Mouse (Mus musculus): ENCODE data around the gene Dmp1. TPM values are rescaled to one million over a fixed set of nuclear protein-coding genes. Genes with fewer than 3 reads are reported as not detected.

The Dmp1 gene
- polyA plus RNA-seq, 1 experiment from 2014 or later, result 0.05 TPM

DNA sequence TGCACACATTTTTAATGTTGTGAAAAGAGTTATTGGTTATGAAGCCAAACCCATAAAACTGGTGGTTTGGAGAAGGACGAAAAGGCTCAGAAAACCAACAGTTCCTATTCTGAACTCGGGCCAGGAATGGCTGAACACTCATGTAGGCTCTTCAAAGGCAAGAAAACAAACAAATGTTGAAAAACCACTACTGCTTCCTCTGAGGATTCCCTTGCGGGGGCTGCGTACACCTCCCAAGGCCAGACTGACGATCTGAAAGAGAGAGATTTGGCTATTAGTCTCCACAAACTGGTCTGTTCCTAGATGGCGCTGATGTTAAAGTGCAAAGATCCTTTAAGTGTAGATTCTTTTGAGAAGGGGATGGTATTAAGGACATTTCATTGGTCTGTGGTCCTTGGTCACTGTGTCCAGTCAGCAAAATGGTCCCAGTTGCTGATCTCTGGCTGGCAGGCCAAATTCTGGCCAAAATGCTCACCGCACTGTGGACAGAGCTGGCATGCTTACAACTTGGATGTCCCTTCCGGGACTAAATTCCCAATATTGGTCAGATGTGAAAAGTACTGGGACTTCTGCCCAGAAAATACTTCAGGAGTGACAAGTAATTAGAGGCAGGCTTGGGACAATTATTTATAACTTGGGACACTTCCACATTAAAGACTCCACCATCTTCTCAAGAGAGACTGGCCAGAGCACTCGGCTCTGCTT, 37.4 kb downstream of the Dmp1 start:
- Histone ChIP-seq H3K9ac (ENCODE audit: low read depth, low read length) (no peak overlapping the region), H3K4me1 (replicated peaks; ENCODE audit: control insufficient read depth, insufficient read depth, low read length) (no peaks in the 10 kb centered on the region), H3K27me3 (replicated peaks; ENCODE audit: control insufficient read depth, insufficient read depth, low read length) (no peaks in the 10 kb centered on the region), H3K9me3 (ENCODE audit: control insufficient read depth, low read length) (no peaks in the 10 kb centered on the region), H3K36me3 (ENCODE audit: control insufficient read depth, insufficient read depth, low read length) (no peaks in the 10 kb centered on the region), H3K27ac (ENCODE audit: low read depth, low read length) (no peak overlapping the region), H3K4me3 (ENCODE audit: low read depth, low read length) (no peak overlapping the region), H3K4me2 (no peak overlapping the region)
- DNase-seq (ENCODE audit: low spot score) (no peak), ATAC-seq (replicated peaks; ENCODE audit: low FRiP score) (no peak)
- WGBS, result 78% methylated on average over 9 of the region's 9 CpGs

DNA sequence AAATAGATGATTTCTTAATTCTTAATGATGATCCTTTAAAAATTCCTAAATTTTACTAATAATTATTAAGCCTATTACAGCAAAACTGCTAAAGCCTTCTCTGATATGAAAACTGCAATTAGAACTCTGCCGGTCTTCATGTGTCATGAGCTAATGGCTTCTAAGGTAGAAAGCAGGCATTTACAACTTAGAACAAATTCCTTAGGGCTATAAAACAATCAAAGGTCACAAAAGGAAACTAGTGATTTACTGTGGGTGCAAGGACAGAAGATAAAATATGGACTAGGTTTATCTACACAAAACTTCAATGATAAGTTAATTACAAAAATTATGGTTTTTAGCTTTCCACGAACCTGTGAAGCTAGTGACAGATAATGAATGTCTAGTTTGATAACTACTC, 41.8 kb downstream of the Dmp1 start:
- Histone ChIP-seq H3K27ac (ENCODE audit: low read depth, low read length) (no peak overlapping the region), H3K4me3 (ENCODE audit: low read depth, low read length) (no peak overlapping the region), H3K4me2 (no peak overlapping the region), H3K9me3 (ENCODE audit: control insufficient read depth, low read length) (no peaks in the 10 kb centered on the region), H3K9ac (ENCODE audit: low read depth, low read length) (no peak overlapping the region), H3K27me3 (replicated peaks; ENCODE audit: control insufficient read depth, insufficient read depth, low read length) (no peaks in the 10 kb centered on the region), H3K4me1 (replicated peaks; ENCODE audit: control insufficient read depth, insufficient read depth, low read length) (no peaks in the 10 kb centered on the region), H3K36me3 (ENCODE audit: control insufficient read depth, insufficient read depth, low read length) (no peaks in the 10 kb centered on the region)
- WGBS, result 64% methylated on average over 2 of the region's 2 CpGs
- DNase-seq (ENCODE audit: low spot score) (no peak), ATAC-seq (replicated peaks; ENCODE audit: low FRiP score) (no peak)

DNA sequence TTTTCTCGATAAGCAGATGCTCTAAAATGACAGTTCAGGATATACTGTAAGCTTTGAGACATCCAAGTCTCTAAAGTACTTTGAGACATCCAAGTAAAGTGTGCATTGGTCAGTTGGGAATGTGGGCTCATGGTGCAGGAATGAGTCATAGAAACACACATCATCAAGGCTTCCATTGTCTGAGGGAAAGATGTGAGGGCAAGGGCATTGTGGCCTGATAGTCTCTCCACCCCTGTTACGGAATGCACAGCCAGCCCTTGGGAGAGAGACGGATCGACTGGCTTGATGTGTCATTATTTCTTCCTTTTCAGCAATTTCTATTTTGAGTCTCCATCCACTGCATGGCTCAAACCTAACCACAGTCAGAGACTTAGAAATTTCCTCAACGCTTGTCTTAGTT, 49.4 kb downstream of the Dmp1 start:
- 74% methylated on average over 5 of the region's 5 CpGs for WGBS
- H3K9me3 ChIP-seq (ENCODE audit: control insufficient read depth, low read length), result no peaks in the 10 kb centered on the region

DNA sequence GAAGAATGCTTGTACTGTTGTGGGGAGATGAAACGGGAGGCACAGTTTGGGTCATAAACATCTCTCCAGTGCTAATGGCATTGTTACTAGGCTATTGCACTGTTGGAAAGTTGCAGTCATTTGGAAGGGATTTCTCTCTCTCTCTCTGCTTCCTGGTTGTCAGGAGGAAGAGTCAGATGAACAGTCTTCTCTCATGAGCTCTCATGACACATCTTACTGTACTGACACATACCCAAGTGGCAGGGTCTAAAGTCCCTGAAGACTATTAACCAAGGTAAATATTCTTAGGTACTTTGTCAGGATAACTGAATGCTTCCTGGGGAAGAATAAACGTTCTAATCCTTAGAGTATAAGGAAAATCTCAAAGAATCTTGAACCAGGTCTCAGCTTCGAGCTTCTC, 54.2 kb downstream of the Dmp1 start:
- DNase-seq (ENCODE audit: low spot score) (no peak), ATAC-seq (replicated peaks; ENCODE audit: low FRiP score) (no peak)
- Histone ChIP-seq H3K27ac (ENCODE audit: low read depth, low read length) (no peak overlapping the region), H3K36me3 (ENCODE audit: control insufficient read depth, insufficient read depth, low read length) (no peaks in the 10 kb centered on the region), H3K27me3 (replicated peaks; ENCODE audit: control insufficient read depth, insufficient read depth, low read length) (no peaks in the 10 kb centered on the region), H3K4me2 (no peak overlapping the region), H3K9me3 (ENCODE audit: control insufficient read depth, low read length) (no peaks in the 10 kb centered on the region), H3K9ac (ENCODE audit: low read depth, low read length) (no peak overlapping the region), H3K4me3 (ENCODE audit: low read depth, low read length) (no peak overlapping the region), H3K4me1 (replicated peaks; ENCODE audit: control insufficient read depth, insufficient read depth, low read length) (no peaks in the 10 kb centered on the region)
- WGBS, result 63% methylated on average over 3 of the region's 3 CpGs

More for the DNA sequence above, 49.4 kb downstream of the Dmp1 start:
- ATAC-seq (replicated peaks; ENCODE audit: low FRiP score) (no peak), DNase-seq (ENCODE audit: low spot score) (no peak)
- Histone ChIP-seq H3K9ac (ENCODE audit: low read depth, low read length) (no peak overlapping the region), H3K27me3 (replicated peaks; ENCODE audit: control insufficient read depth, insufficient read depth, low read length) (no peaks in the 10 kb centered on the region), H3K4me2 (no peak overlapping the region), H3K4me3 (ENCODE audit: low read depth, low read length) (no peak overlapping the region), H3K36me3 (ENCODE audit: control insufficient read depth, insufficient read depth, low read length) (no peaks in the 10 kb centered on the region), H3K4me1 (replicated peaks; ENCODE audit: control insufficient read depth, insufficient read depth, low read length) (no peaks in the 10 kb centered on the region), H3K27ac (ENCODE audit: low read depth, low read length) (no peak overlapping the region)

DNA sequence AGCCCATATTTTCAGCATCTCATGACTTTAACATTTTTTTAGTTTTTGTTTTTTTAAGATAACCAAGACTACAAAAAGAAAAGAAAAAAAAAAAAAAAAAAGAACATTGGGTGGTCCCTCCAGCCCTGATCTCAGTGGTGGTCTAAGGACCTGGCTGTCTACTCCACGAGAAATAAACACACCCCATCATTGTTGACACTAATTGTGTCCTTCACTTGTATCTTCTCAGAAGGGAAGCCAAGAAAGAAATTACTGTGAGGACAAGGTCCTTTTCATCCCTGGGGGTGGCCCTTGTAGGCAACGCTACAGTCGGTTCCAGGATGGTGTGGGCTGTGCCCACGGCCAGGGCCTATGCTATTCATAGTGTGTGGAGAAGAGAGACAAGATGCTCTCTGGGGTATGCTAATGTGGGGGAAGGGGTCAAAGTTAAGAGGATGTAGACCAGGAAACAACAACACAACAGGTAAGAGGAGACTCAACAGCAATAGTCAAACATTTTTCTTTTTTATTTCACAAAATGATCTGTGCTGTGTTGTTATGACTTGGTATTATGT, 59.6 kb downstream of the Dmp1 start:
- Histone ChIP-seq H3K4me1 (replicated peaks; ENCODE audit: control insufficient read depth, insufficient read depth, low read length) (no peaks in the 10 kb centered on the region), H3K9ac (ENCODE audit: low read depth, low read length) (no peak overlapping the region), H3K9me3 (ENCODE audit: control insufficient read depth, low read length) (no peaks in the 10 kb centered on the region; the same call in 1 of the 2 replicates), H3K27me3 (replicated peaks; ENCODE audit: control insufficient read depth, insufficient read depth, low read length) (no peaks in the 10 kb centered on the region), H3K27ac (ENCODE audit: low read depth, low read length) (no peak overlapping the region), H3K4me3 (ENCODE audit: low read depth, low read length) (no peak overlapping the region), H3K36me3 (ENCODE audit: control insufficient read depth, insufficient read depth, low read length) (no peaks in the 10 kb centered on the region), H3K4me2 (no peak overlapping the region)
- ATAC-seq (replicated peaks; ENCODE audit: low FRiP score) (no peak), DNase-seq (ENCODE audit: low spot score) (no peak)
- 71% methylated on average over 4 of the region's 4 CpGs for WGBS

DNA sequence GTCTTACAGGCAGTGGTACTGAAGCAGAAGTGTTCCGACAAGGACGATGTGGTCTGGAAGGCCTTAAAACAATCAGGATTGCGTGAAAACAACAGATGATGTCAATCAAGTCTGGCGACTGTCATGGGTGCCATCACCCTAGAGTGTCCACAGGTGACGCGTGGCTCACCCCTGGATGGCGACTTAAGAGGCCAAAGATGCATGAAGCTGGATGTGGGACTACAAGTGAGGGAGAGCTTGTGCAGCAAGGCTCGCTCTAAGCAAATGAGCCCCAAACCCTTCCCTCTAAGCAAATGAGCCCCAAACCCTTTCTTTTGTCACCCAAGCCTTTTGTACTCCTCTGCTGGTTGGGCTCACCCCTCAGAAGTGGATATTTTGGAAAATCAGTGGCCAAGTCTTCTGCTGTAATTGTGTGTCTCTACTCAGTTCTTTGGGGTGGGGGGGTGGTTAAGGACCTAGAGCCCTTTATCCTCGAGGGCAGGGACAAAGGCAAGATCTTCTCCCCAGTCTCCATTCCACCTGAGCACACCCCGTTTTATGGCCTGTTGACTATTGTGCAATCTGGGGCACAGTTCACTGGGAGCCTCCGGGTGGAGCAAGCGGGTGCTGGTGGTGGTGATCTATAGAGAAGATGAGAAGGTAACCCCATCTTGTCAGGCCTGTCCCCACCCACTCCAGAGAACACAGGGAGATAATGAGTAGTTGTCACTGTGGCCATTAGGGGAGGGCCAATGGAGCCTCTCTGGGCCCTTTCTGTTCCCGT, 60.8 kb downstream of the Dmp1 start:
- Histone ChIP-seq H3K36me3 (ENCODE audit: control insufficient read depth, insufficient read depth, low read length) (no peaks in the 10 kb centered on the region), H3K4me2 (no peak overlapping the region), H3K4me1 (replicated peaks; ENCODE audit: control insufficient read depth, insufficient read depth, low read length) (no peaks in the 10 kb centered on the region), H3K9me3 (ENCODE audit: control insufficient read depth, low read length) (no peaks in the 10 kb centered on the region; the same call in 1 of the 2 replicates), H3K9ac (ENCODE audit: low read depth, low read length) (no peak overlapping the region), H3K27me3 (replicated peaks; ENCODE audit: control insufficient read depth, insufficient read depth, low read length) (no peaks in the 10 kb centered on the region), H3K4me3 (ENCODE audit: low read depth, low read length) (no peak overlapping the region), H3K27ac (ENCODE audit: low read depth, low read length) (no peak overlapping the region)
- DNase-seq (ENCODE audit: low spot score) (no peak), ATAC-seq (replicated peaks; ENCODE audit: low FRiP score) (no peak)
- 80% methylated on average over 13 of the region's 13 CpGs for WGBS

Other genes with a start within 250 kb of the Dmp1 start
- gene Hsd17b13, start 225.2 kb upstream of the Dmp1 start, polyA plus RNA-seq (2014; fragmentation: Nextera tagmentation; extraction: Ambion mirVana), result 0.32 TPM in 1 of 2 replicates, not detected in the other
- 1.7 and 2.5 TPM in 2 replicates for gene Hsd17b11, start 180.7 kb upstream of the Dmp1 start, polyA plus RNA-seq (2014; fragmentation: Nextera tagmentation; extraction: Ambion mirVana)
- gene Nudt9, start 156.3 kb upstream of the Dmp1 start, polyA plus RNA-seq (2014; fragmentation: Nextera tagmentation; extraction: Ambion mirVana), result 103 and 110 TPM in 2 replicates
- not detected in 2 replicates for gene Gm17660, start 125.0 kb upstream of the Dmp1 start, polyA plus RNA-seq (2014; fragmentation: Nextera tagmentation; extraction: Ambion mirVana)
- 5.6 and 6.8 TPM in 2 replicates for gene Sparcl1, start 88.9 kb upstream of the Dmp1 start, polyA plus RNA-seq (2014; fragmentation: Nextera tagmentation; extraction: Ambion mirVana)
- gene Dspp, start 31.9 kb upstream of the Dmp1 start, polyA plus RNA-seq (2014; fragmentation: Nextera tagmentation; extraction: Ambion mirVana), result not detected in 2 replicates
- not detected in 2 replicates for gene Ibsp, start 96.6 kb downstream of the Dmp1 start, polyA plus RNA-seq (2014; fragmentation: Nextera tagmentation; extraction: Ambion mirVana)
- not detected in 2 replicates for gene Mepe, start 122.7 kb downstream of the Dmp1 start, polyA plus RNA-seq (2014; fragmentation: Nextera tagmentation; extraction: Ambion mirVana)
- 2.9 and 4.4 TPM in 2 replicates for gene Spp1, start 232.5 kb downstream of the Dmp1 start, polyA plus RNA-seq (2014; fragmentation: Nextera tagmentation; extraction: Ambion mirVana)